Mouse (Mus musculus) CH12F3 (cell line): ENCODE results near the gene Rpl18a.

Experiments
- in situ Hi-C: fragments of 300-500 bp; cut with MboI; formaldehyde crosslinking; loops from 2 replicates; pipeline ENCODE4 v1.14.3; 2020; ENCODE audit warnings: low sequenced_read_pairs

The Rpl18a gene

DNA sequence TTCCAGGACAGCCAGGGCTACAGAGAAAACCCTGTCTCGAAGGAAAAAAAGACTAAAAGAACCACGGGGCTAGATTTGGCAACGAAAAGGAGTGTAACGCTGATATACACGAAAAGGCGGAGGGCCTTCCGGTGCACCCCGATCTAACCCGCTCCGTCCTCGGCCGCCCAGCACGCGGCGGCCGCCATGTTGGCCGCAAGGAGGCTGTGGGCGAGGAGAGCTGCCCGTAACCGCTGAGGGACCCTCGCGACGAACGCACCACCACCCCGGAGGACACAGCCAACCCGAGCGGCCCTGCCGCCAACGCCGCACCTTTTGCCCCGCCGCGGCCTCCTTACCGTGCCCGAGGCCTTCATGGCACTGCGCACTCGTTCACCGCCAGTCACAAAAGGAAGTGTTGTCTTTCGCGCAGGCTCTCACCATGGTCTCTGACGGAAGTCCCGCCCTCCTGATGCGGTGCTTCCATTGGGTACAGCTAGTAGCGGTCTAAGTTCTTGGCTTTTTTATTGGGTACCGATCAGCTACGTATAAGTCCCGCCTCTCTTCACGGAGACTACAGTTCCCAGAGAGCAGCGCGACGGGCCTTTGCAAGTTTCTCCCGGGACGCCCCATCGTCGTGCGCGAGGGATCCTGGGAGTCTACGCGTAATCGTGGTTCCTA, at the start of gene Rpl18a:
Rpl18a (minus strand) TSS at position 392 of the 660 bp plus-strand sequence.
- in situ Hi-C loops: no loop called here

DNA sequence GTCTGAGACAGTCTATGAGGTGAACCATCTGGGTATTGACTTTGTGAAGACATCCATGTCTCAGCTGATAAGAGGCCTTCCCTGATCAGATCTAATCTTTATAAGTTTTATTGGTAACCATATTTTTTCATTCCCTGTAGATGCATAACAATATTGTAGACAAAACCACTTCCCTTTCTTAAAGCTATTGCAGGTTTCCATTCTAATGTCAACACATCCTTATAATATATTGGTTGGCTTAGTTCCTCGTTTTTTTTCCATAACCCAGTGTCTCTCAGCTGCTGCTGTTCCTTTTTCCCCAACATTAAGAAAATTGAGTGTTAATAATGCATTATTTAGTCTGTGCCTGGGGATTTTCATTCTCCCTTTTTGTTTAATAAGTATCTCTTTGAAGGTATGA, 46.0 kb upstream of the Rpl18a start:
- in situ Hi-C loops: no loop called here

DNA sequence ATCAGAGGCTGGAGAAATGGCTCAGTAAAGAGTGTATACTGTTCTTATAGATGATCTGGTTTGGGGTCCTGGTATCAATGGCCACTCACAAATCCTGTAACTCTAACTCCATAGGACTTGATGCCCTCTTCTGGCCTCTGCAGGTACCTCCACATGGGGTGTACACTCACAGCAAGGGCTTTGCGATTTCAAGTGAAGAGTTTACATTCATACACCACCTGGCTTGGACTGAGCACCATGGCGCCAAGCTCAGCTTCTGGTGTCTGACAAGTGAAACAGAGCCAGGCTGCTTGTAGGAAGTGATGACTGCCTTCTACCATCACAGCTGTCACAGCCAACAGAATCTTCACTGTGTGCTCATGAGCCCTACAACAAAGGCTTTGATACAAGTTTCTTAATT, 44.3 kb upstream of the Rpl18a start:
- in situ Hi-C loops: no loop called here

DNA sequence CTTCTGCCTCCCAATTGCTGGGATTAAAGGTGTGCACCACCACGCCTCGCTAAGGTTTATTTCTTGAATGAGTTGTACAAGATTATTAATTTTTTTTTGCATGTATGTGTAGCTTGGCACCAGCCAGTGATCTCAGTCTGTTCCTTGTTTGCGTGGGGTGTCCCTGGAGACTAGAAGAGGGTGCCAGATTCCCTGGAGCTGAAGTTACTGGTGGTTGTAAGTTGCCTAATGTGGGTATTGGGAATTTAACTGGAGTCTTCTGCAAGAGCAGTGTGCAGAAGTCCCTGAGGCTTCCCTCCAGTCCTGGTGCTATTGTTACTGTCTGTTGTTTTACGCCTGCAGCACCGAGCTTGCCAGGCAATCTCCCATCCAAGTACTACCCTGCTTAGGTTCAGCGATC, 40.0 kb upstream of the Rpl18a start:
- in situ Hi-C loops: no loop called here

DNA sequence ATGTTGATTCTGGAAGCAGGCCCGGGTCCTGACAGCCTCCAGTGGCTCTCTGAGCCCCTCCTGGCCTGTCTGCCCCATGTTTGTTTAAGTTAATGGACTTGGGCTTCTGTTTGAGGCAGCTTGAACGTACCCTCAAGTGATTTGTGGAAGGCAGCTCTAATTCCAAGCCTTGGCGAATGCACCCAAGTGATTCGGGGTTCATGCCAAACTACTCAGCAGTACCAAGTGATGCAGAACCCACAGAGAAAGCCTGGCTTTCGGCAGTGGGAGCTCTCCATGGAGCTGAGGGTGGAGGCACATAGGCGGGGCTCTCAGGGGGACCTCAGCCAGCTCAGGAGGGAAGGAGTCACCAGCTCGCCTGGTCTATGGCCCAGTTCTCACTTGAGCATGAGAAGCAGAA, 37.6 kb upstream of the Rpl18a start:
- in situ Hi-C loops: no loop called here

DNA sequence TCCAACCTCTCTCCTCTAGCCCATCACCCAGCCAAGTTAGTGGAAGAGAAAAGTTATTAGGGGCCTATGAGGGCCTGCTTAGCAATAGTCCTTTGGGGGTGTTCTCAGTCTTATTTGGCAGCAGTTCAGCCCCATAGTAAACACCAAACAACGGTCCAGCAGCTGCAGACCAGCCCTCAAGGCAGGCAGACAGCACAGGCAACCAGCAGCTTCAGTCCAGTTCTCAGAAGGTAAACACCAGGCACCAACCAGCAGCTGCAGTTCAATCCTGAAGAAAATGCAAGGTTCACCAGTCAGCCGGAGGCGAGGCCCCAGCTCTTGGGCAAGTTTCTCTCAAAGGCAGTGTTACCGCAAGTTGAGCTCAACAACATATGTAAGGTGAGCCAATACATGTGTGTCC, 35.8 kb upstream of the Rpl18a start:
- in situ Hi-C loops: no loop called here

DNA sequence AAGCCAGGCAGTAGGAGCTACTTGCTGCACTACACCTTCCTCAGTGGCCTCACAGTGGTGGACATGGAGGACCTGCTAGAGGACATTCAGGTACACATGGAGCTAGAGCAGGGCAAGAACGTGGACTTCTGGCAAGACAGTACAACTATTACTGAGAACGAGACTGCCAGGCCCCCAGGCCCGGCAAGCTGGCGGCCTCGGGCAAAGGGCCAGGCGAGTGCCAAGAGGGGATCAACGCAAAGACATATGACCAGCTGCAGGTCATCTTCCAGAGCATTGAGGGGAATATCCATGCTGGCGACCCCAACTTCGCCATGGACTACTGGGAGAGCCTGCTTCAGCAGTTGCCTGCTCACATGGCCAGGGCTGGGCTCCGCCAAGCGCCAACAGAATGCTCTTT, 34.5 kb upstream of the Rpl18a start:
- in situ Hi-C loops: no loop called here

DNA sequence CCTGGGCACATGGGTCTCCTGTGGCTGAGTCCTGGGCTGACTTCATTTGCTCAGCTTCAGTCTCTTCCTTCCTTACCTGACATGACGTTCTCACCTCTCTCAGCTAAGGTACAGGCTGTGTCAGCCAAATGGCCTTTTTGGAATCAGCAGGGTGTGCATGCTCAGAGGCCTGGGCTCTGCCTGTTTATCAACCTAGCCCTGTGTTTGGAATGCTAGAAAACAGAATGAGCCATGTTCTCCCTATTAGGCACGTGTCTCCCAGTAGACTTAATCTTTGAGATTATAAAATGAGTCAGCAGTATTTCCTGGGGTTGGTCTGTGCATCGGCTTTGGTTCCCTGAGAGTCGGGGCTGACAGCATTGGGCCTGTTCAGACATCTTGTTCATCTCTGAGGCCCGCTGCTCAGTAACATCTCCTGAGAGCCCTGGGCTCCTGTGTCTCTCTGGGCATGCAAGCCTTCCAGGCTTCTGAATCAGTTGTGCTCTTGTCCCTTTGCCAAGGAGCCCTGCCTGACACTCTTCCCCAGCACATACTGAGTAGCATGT, 31.6 kb upstream of the Rpl18a start:
- in situ Hi-C loops: no loop called here

DNA sequence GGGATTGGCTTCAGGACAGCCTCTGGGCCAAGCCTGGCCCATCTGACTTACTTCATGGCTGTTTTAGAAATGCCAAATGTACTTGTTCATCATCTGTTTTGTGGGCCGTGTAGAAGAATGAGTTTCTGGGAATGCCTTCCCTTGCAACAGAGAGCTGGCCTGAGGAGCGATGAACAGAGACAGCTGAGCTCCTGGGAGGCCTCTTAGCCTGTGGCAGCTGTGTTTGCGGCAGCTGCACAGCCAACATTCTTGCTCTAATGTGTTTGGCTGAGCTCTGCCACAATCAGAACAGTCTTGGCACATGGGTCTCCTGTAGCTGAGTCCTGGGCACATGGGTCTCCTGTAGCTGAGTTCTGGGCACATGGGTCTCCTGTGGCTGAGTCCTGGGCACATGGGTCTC, 30.9 kb upstream of the Rpl18a start:
- in situ Hi-C loops: no loop called here

DNA sequence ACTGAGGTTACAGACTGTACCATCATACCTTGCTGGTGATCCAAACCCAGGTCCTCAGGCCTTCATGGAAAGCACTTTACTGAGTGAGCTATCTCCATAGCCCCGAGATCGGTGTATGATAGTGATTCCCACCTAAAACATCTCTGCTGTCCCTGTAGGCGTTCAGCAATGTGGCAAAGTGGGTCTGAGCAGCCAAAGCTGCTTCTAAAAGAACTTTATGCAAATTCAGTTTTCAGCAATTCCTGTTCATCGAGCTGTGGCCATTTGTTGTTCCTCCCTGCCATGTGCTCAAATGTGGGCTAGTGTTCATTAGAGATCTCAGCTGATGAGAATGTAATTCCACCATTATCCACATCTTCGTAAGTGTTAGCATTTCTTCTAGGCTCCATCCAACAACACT, 29.2 kb upstream of the Rpl18a start:
- in situ Hi-C loops: no loop called here

DNA sequence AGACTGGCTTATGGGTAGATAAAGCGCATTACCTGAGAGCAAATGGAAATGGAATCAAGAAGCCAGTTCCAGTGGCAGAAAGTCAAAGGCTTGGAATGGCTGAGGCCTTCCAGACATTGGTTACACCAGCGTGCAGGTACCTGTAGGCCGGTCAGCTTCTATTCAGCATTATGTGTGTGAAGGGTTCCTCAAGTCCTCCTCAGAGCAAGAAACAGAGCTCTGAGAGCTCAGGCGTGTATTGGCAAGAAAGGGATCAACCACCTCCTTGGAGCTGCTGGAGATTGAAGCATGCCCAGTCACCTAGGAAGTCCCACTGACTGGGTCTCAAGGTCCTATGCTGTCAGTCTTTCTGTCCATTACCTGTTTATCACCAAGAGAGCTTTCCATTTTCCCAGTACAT, 28.5 kb upstream of the Rpl18a start:
- in situ Hi-C loops: no loop called here

DNA sequence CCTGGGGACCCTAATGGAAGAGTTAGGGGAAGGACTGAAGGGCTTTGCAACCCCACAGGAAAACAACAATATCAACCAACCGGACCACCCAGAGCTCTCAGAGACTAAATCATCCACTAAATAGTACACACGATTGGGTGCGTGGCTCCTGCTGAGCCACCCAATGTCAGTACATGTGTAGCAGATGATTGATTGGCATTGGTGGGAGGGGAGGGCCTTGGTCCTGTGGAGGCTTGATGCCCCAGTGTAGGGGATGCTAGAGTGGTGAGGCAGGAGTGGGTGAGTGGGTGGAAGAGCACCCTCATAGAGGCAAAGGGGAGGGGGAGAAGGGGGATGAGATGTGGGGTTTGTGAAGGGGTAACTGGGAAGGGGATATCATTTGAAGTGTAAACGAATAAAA, 26.9 kb upstream of the Rpl18a start:
- in situ Hi-C loops: no loop called here

DNA sequence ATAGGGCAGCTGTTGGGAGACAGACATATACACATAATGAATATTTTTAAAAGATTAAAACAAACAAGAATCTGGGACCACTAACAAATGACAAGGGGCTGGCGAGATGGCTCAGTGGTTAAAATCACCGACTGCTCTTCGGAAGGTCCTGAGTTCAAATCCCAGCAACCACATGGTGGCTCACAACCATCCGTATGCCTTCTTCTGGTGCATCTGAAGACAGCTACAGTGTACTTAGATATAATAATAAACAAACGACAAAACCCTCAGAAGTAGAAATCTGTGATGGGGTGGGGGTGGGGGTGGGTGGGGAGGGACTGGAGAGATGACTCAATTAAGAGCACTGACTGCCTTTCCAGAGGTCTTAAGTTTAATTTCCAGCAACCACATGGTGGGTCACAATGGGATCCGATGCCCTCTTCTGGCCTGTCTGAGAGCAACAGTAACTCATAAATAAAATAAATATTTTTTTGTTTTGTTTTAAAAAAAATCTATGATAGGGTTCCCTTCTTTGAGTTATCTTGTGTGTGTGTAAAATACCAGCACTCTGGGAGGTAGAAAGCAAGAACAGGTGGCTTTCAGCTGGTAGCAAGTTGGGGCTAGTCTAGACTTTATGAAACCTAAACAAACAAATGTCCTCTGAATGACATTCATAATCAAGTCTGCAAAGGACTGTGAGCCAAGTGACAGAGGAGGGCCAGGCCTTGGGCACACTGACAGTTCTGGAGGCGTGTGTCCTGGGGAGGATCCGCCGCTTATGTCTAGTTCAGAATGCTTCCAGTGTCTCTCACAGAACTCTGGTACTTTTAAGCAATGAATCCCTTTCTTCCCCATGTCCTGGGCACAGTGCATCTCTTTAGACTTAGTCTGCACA, 23.1 kb upstream of the Rpl18a start:
- in situ Hi-C loops: no loop called here

DNA sequence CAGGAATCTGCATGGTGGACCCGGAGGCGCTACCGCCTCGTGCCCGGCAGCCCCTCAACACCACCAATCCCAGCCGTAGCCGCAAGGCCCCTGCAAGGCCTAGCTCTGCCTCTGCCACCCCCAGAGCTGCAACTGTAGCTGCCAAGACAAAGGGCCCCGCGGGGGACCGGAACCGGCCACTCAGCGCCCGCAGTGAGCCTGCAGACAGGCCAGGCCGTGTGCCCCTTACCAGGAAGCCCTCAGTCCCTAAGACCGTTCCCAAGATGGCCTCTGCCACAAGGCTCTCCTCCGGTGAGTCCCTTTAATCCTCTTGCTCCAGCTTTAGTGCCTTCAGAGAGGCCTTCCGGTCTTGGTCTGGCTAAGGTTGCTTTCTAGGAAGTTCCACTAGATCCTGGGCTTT, 17.5 kb upstream of the Rpl18a start:
- in situ Hi-C loops: no loop called here

DNA sequence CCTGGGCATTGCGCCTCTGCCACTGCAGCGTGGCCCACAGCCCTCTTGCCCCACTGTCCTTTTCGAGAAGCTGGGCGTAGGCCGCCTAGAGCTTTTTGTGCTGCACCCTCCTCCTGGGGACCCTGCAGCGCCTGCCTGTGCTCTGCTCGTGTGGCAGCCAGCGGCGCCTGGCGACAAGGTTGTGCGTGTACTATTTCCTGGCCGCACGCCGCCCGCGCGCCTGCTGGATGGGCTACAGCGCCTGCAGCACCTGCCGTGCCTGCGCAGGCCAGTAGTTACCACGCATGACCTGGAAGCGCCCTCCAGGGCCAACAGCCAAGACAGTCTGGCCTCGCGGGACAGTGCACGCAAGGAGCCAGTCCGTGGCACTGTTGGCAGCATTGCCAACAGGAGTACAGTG, 16.3 kb upstream of the Rpl18a start:
- in situ Hi-C loops: no loop called here

DNA sequence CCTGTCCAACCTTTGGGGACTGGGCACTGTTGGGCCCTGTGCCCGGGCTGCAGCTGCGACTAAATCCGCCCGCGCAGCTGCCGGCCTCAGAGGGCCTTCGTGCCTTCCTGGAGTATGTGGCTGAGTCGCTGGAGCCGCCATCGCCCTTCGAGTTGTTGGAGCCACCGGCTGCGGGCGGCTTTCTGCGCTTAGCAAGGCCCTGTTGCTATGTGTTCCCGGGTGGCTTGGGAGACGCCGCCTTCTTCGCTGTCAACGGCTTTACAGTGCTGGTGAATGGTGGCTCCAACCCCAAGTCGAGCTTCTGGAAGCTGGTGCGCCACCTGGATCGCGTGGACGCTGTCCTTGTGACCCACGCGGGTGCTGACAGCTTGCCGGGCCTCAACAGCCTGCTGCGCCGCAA, 15.7 kb upstream of the Rpl18a start:
- in situ Hi-C loops: no loop called here

DNA sequence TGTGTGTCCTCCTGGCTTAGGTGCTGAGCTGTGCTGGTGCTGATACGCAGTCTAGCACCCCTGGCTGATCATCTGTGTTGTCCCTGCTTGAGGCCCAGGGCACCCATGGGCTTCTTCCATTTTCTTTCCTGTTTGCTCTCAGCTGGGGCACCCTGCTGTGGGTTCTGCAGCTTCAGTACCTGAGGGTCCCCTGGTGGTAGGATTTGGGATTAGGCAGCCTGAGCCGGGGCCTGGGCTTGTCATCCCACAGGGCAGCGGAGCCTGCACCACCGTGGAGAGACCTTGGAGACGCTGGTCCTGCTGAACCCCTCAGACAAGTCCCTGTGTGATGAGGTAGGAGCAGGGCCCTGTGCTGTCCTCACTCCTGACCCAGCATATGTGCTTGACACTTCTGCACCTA, 14.4 kb upstream of the Rpl18a start:
- in situ Hi-C loops: no loop called here

DNA sequence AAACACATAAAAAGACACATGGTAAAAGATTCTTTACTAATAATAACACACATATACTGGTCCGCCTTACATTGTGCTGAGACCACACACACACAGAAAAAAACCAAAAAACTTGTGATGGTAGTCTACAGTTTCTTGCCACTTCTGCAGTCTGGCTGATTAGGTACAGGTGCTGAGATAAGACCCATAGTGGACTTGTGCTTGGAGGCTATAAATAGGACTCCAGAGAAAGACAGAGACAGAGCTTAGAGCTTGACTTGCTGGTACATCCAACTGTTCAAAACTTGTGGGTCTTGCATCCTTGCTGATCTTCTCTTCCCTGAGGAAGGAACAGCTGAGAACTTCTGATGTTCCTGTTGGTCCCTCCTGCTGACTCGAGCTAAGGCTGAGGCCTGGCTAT, 10.3 kb upstream of the Rpl18a start:
- in situ Hi-C loops: no loop called here

DNA sequence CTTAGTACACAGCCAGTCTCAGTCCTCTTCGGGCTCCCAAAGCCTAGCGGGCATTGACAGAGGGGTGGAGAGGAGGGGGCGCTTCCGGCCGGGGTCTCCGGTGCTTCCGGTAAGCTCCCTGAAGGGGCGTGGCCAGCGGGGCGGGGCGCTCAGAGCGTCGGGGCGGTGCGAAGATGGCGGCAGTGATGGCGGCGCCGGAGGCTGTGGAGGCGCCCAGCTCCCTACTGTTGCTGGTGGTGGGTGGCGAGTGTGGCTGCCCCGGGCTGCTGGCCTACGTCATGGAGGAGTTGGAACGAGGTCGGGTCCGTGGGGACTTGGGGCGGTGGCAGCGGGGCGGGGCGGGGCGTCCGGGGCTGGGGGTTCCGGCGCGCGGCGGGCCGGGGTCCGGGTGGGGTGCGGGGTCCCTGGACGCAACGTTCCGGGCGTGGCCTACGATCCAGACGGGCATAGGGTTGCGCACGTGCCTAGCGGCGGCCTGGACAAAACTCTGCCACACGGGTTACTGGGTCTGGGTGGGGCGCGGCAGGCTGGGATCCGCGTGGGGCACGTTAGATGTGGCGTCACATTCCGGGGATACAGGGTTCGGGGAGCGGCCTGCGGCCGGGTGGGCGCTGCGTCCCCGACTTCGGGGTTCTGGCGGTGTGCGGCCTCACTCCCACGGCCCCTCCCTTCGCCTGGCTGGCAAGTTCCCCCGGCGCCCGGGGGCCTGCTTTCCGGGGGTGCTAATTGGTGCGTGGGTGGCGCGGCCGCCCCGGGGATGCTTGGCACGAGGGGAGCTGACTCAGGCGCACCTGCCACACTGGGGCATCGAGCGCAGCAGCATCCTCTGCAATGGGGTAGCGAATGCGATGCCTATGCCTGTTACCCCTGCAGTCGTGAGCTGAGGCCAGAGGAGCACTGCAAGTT, 8.9 kb upstream of the Rpl18a start, which contains the start of gene Map1s:
Map1s (plus strand) TSS at position 102 of the 906 bp plus-strand sequence.
- in situ Hi-C loops: no loop called here

DNA sequence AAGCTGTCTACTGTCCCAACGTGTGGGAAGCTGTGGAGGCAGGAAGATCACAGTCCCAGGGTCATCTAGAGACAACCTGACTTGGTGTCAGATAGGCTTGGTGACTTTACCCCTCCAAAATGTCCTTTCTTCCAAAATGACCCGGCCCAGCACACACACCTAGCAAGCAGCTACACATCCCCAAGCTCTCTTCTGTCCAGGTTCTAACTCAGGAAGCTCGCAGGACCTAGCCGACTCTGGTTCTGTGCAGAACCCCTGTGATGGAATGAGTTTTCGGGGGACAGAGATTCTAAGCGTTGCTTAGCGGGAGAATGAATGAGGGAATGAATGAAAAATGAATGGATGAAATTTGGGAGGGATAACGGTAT, 8.2 kb upstream of the Rpl18a start:
- in situ Hi-C loops: no loop called here

DNA sequence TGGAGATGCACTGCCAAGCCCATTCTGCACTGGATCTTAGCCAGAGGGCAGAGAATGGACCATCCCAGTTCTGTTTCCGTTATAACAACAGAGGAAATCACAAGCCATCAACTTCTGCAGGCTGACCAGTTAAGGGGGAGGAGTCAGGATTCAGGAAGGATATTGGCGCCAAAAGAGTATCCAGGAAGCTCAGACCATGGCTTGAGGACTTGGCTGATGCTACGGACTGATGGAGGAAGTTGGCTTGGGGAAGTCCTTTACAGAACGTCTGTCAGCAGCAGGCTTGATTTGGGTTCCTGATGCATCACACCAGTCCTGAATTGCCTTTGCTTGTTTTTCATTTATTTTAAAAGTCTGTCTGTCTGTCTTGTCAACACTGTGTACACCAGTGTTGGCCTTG, 7.3 kb upstream of the Rpl18a start:
- in situ Hi-C loops: no loop called here
